Mouse (Mus musculus): ENCODE measurements at regions not wholly inside any gene's neighbourhood (a gene's known extent, or its start where the extent isn't known, plus 50 kb on each side); places are given as distances from the start of the nearest gene placed in this dataset.

- DNase-seq (ENCODE audit: low read depth, low spot score) = no peak
Observed at GRCm38 (mm10) chr12:25160990-25161843, 64.3 kb upstream of the Id2 start.

- DNase-seq (ENCODE audit: low read depth, low spot score) = no peak
Observed at GRCm38 (mm10) chr12:25159091-25159490, 62.2 kb upstream of the Id2 start.

GRCm38 (mm10) chr12:25157238-25157637 is 60.3 kb upstream of the Id2 start:
- DNase-seq (ENCODE audit: low read depth, low spot score) = no peak

- no peak for DNase-seq (ENCODE audit: low read depth, low spot score)
Observed at GRCm38 (mm10) chr12:25155396-25155795, 58.5 kb upstream of the Id2 start.

- no peak for DNase-seq (ENCODE audit: low read depth, low spot score)
Observed at GRCm38 (mm10) chr12:25148099-25148498, 51.2 kb upstream of the Id2 start.

Data from ES-CJ7 (cell line).